Mouse (Mus musculus): Measurements from ENCODE around the gene Cstf1.

DNA sequence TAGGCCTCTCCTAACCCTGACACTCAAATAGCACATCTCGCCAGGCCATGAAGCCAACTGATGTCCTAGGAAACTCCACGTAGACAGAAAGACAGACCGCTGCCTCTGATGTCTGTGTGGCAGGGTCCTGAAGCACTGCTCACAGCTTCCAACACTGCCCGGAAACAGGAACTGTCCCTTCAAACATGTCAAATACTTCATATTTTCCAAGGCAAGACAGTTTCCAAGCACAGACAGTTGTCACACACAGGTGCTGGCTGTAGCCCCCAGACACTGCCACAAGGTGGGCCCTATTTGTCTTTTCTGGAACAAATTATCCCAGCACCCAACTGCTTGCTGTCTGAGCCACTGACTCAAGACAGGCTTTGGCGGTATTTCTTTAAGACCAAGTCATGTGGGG lies 47.7 kb downstream of the Cstf1 start:
- no peak for TF ChIP-seq CTCF (IDR thresholded peaks at IDR 0.05; ENCODE audit: low read depth, low read length)
- TF ChIP-seq POLR2A (IDR thresholded peaks at IDR 0.05; ENCODE audit: extremely low read depth, insufficient read depth, low read length): no peak

Measured in liver, adult 2 months (tissue).